Mouse (Mus musculus): ENCODE results near the gene Arl5c.

DNA sequence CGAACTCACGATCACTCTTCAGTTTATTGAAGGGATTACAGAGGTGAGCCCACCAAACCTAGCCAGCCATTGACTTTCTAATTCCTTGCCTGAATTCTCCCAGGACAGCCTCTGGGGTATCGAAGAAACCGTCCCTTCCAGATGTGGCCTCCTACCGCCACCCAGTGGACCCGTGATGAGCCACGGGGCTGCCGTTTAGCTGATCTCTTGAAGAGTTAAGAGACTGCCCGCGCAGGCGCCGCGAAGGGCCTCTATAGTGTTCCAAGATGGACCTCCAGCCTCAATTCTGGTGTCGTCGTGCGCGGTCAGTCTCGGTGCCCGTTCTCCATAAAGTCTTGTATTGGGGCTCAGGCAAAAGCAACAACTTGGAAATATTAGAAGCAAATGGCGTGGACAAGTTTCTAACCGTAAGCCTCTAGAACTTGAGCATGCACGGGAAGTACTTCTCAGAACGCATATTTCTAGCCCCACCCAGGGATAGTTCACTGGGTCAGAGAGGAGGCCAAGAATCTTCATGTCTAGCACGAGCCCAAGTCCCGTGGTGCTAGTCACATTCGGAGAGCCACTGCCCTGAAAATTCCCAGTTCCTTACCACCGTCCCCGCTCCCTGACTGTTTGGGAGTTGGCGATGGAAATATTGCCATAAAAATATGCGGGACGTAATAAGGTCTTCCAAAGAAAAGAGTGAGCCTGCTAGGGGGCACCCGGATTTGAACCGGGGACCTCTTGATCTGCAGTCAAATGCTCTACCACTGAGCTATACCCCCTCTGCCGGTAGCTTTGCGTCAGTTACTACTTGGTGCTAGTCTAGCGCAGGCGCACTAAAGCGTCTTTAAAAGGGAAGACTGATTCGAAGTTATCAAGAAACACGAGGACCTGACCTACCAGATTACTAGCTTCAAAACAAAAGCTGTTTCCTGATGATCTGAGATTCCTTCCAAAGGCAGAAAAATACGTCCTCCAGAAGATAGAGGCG, 8.1 kb downstream of the Arl5c start:
- TF ChIP-seq CTCF (IDR thresholded peaks at IDR 0.05; ENCODE audit: control insufficient read depth, insufficient read depth, low read length), result peak; percentile 87
- TF ChIP-seq POLR2A (IDR thresholded peaks at IDR 0.05; ENCODE audit: borderline replicate concordance, control insufficient read depth, low read depth, low read length), result peak; percentile 35; the same call in 1 of the 2 replicates

All from bone marrow, adult 2 months (tissue).